Mouse (Mus musculus) heart, embryonic 14.5 days (tissue): ENCODE results near the gene Alpk1. TPM values are rescaled to one million over a fixed set of nuclear protein-coding genes. Genes with fewer than 3 reads are reported as not detected.

Experiments used
- ATAC-seq: fragments of 200-750 bp; cut with Nextera tagmentation; 2 replicates; pipeline ENCODE4 v1.8.0; 2017; ENCODE audit warnings: low read depth, moderate TSS enrichment; ENCODE audit not compliant: insufficient number of reproducible peaks, insufficient read depth, low FRiP score
- H3K27ac ChIP-seq, 2 experiments: fragments of 200-500 bp in 1 of 2; fragments of 300-500 bp in 1 of 2; sonication (generic) in 1 of 2; replicated peaks in 1 of 2; 2 replicates each; pipeline ENCODE4 v1.5.1; 2012 to 2014; ENCODE audit warnings: low read depth in 2 of 2, low read length in 2 of 2, control low read depth in 1 of 2, mild to moderate bottlenecking in 1 of 2, mixed read lengths in 1 of 2; ENCODE audit not compliant: control insufficient read depth in 1 of 2, insufficient read depth in 1 of 2
- H3K27me3 ChIP-seq: fragments of 300-500 bp; sonication (generic); 2 replicates; pipeline ENCODE4 v1.6.1; 2014; ENCODE audit warnings: mild to moderate bottlenecking, low read length, control low read depth; ENCODE audit not compliant: control insufficient read depth, insufficient read depth
- H3K36me3 ChIP-seq: fragments of 300-500 bp; sonication (generic); 2 replicates; pipeline ENCODE4 v1.6.1; 2014; ENCODE audit warnings: mild to moderate bottlenecking, control low read depth, low read length, mixed read lengths; ENCODE audit not compliant: control insufficient read depth, insufficient read depth
- H3K4me1 ChIP-seq, 2 experiments: fragments of 200-500 bp in 1 of 2; fragments of 300-500 bp in 1 of 2; sonication (generic) in 1 of 2; 2 replicates each; pipeline ENCODE4 v1.6.1; 2012 to 2014; ENCODE audit warnings: low read length in 2 of 2, control low read depth in 1 of 2, mixed read lengths in 1 of 2; ENCODE audit not compliant: control insufficient read depth in 2 of 2, insufficient read depth in 2 of 2
- H3K4me2 ChIP-seq: fragments of 300-500 bp; sonication (generic); 2 replicates; pipeline ENCODE4 v1.6.1; 2014; ENCODE audit warnings: mild to moderate bottlenecking, low read length
- H3K4me3 ChIP-seq, 2 experiments: fragments of 200-500 bp in 1 of 2; fragments of 300-500 bp in 1 of 2; sonication (generic) in 1 of 2; 2 replicates each; pipeline ENCODE4 v1.5.1; 2012 to 2014; ENCODE audit warnings: low read length in 2 of 2, mild to moderate bottlenecking in 2 of 2, control low read depth in 1 of 2, low read depth in 1 of 2, moderate library complexity in 1 of 2; ENCODE audit not compliant: control insufficient read depth in 1 of 2, insufficient read depth in 1 of 2
- H3K9ac ChIP-seq: fragments of 300-500 bp; sonication (generic); 2 replicates; pipeline ENCODE4 v1.6.1; 2014; ENCODE audit warnings: mild to moderate bottlenecking, low read length
- H3K9me3 ChIP-seq: fragments of 300-500 bp; sonication (generic); 2 replicates; pipeline ENCODE4 v1.6.1; 2016; ENCODE audit warnings: low read length, control low read depth; ENCODE audit not compliant: control insufficient read depth
- WGBS: fragments of 180-500 bp; shearing (Covaris S2); extraction: QIAGEN DNeasy Blood & Tissue Kit; methylation state at CpG from one replicate; pipeline ENCODE4 v1.1.7; 2014; 5-methylcytosine and 5-hydroxymethylcytosine counted together
- polyA plus RNA-seq: library from polyadenylated mRNA; unstranded; fragments of >200 nt; fragmentation: Nextera tagmentation; extraction: Ambion mirVana; gene quantifications from 2 replicates; pipeline ENCODE4 v1.2.1, GENCODE M21; 2014

Alpk1 gene
- polyA plus RNA-seq, 1 experiment from 2014 or later = 2.0 TPM

- no peak overlapping the region for H3K4me2 ChIP-seq
- no peak overlapping the region for H3K9ac ChIP-seq
- no peak overlapping the region for H3K4me3 ChIP-seq
- no peaks in the 10 kb centered on the region for H3K27me3 ChIP-seq
- WGBS = 82% methylated on average over 11 of the region's 11 CpGs
- H3K36me3 ChIP-seq = no peaks in the 10 kb centered on the region
- no peak for ATAC-seq
- no peaks in the 10 kb centered on the region for H3K4me1 ChIP-seq
- H3K27ac ChIP-seq = no peak overlapping the region
- no peaks in the 10 kb centered on the region for H3K9me3 ChIP-seq
Observed at GRCm38 (mm10) chr3:127769146-127769545, 11.2 kb downstream of the Alpk1 start.

GRCm38 (mm10) chr3:127765971-127766370 lies 14.4 kb downstream of the Alpk1 start:
- 61% methylated on average over 3 of the region's 3 CpGs for WGBS
- no peaks in the 10 kb centered on the region for H3K36me3 ChIP-seq
- ATAC-seq = no peak

GRCm38 (mm10) chr3:127764541-127764940 lies 15.8 kb downstream of the Alpk1 start:
- ATAC-seq = no peak
- no peak overlapping the region for H3K27ac ChIP-seq
- H3K27me3 ChIP-seq = peaks cover 10% of the 10 kb centered on the region
- H3K4me1 ChIP-seq = no peaks in the 10 kb centered on the region
- WGBS = 53% methylated on average over 5 of the region's 5 CpGs
- H3K4me3 ChIP-seq = no peak overlapping the region
- no peaks in the 10 kb centered on the region for H3K9me3 ChIP-seq
- no peaks in the 10 kb centered on the region for H3K36me3 ChIP-seq
- H3K4me2 ChIP-seq = no peak overlapping the region
- no peak overlapping the region for H3K9ac ChIP-seq

More at GRCm38 (mm10) chr3:127765971-127766370, 14.4 kb downstream of the Alpk1 start:
- Histone ChIP-seq H3K27me3 (peaks cover 3% of the 10 kb centered on the region; the same call in 1 of the 2 replicates), H3K27ac (no peak overlapping the region), H3K9ac (no peak overlapping the region), H3K4me3 (no peak overlapping the region), H3K9me3 (no peaks in the 10 kb centered on the region), H3K4me1 (no peaks in the 10 kb centered on the region), H3K4me2 (no peak overlapping the region)

- Histone ChIP-seq H3K9ac (no peak overlapping the region), H3K4me3 (no peak overlapping the region), H3K36me3 (no peaks in the 10 kb centered on the region), H3K4me1 (no peaks in the 10 kb centered on the region), H3K27ac (no peak overlapping the region), H3K9me3 (no peaks in the 10 kb centered on the region), H3K27me3 (peaks cover 13% of the 10 kb centered on the region), H3K4me2 (no peak overlapping the region)
- WGBS = 30% methylated on average over 7 of the region's 7 CpGs
- ATAC-seq = no peak
Observed at GRCm38 (mm10) chr3:127763076-127763612, 17.2 kb downstream of the Alpk1 start.

- H3K4me2 ChIP-seq = no peak overlapping the region
- ATAC-seq = no peak
- H3K9me3 ChIP-seq = no peaks in the 10 kb centered on the region
- H3K27me3 ChIP-seq = peaks cover 13% of the 10 kb centered on the region
- WGBS = 64% methylated on average over 8 of the region's 8 CpGs
- H3K27ac ChIP-seq = no peak overlapping the region
- H3K4me1 ChIP-seq = no peaks in the 10 kb centered on the region
- no peaks in the 10 kb centered on the region for H3K36me3 ChIP-seq
- no peak overlapping the region for H3K4me3 ChIP-seq
- H3K9ac ChIP-seq = no peak overlapping the region
Observed at GRCm38 (mm10) chr3:127762403-127762802, 17.9 kb downstream of the Alpk1 start.

- Histone ChIP-seq H3K27ac (no peak overlapping the region), H3K9ac (no peak overlapping the region), H3K4me3 (no peak overlapping the region), H3K4me2 (no peak overlapping the region), H3K27me3 (peaks cover 33% of the 10 kb centered on the region), H3K9me3 (no peaks in the 10 kb centered on the region), H3K36me3 (no peaks in the 10 kb centered on the region), H3K4me1 (no peaks in the 10 kb centered on the region)
- WGBS = 23% methylated on average over 8 of the region's 8 CpGs
- ATAC-seq = no peak
Observed at GRCm38 (mm10) chr3:127759212-127759611, 21.1 kb downstream of the Alpk1 start.

GRCm38 (mm10) chr3:127758806-127759205 lies 21.5 kb downstream of the Alpk1 start:
- 82% methylated on average over 4 of the region's 4 CpGs for WGBS
- no peaks in the 10 kb centered on the region for H3K9me3 ChIP-seq

GRCm38 (mm10) chr3:127757886-127758301 lies 22.4 kb downstream of the Alpk1 start:
- Histone ChIP-seq H3K36me3 (no peaks in the 10 kb centered on the region), H3K9me3 (no peaks in the 10 kb centered on the region), H3K27me3 (peaks cover 33% of the 10 kb centered on the region), H3K4me3 (no peak overlapping the region), H3K27ac (no peak overlapping the region), H3K9ac (no peak overlapping the region), H3K4me2 (no peak overlapping the region), H3K4me1 (no peaks in the 10 kb centered on the region)
- ATAC-seq = no peak

More at GRCm38 (mm10) chr3:127758806-127759205, 21.5 kb downstream of the Alpk1 start:
- H3K36me3 ChIP-seq = no peaks in the 10 kb centered on the region
- no peak overlapping the region for H3K27ac ChIP-seq
- H3K4me2 ChIP-seq = no peak overlapping the region
- H3K27me3 ChIP-seq = peaks cover 33% of the 10 kb centered on the region
- no peak for ATAC-seq
- H3K4me1 ChIP-seq = no peaks in the 10 kb centered on the region
- no peak overlapping the region for H3K4me3 ChIP-seq
- H3K9ac ChIP-seq = no peak overlapping the region
